Mouse (Mus musculus) limb, embryonic 11.5 days (tissue): Measurements from ENCODE around the gene Snx19. TPM values are rescaled to one million over a fixed set of nuclear protein-coding genes. Genes with fewer than 3 reads are reported as not detected.
A peak's percentile ranks its signal among the peaks of the same experiment; 100 is the strongest.

Source experiments
- ATAC-seq: fragments of 200-750 bp; cut with Nextera tagmentation; 2 replicates; pipeline ENCODE4 v1.8.0; 2017; ENCODE audit warnings: low read depth; ENCODE audit not compliant: insufficient number of reproducible peaks, low FRiP score, low TSS enrichment
- DNase-seq: peaks from one replicate; pipeline ENCODE4 v3.0.0-alpha.2; 2015; ENCODE audit warnings: low spot score
- H3K27ac ChIP-seq: fragments of 300-500 bp; sonication (generic); replicated peaks from 2 replicates; pipeline ENCODE4 v1.5.1; 2014; ENCODE audit warnings: low read depth, mild to moderate bottlenecking, low read length
- H3K27me3 ChIP-seq: fragments of 300-500 bp; sonication (generic); 2 replicates; pipeline ENCODE4 v1.6.1; 2014; ENCODE audit warnings: mild to moderate bottlenecking, low read length, mixed read lengths; ENCODE audit not compliant: control insufficient read depth, insufficient read depth
- H3K36me3 ChIP-seq: fragments of 300-500 bp; sonication (generic); 2 replicates; pipeline ENCODE4 v1.6.1; 2014; ENCODE audit warnings: mild to moderate bottlenecking, low read length, moderate library complexity, mixed read lengths; ENCODE audit not compliant: control insufficient read depth, insufficient read depth
- H3K4me1 ChIP-seq: fragments of 300-500 bp; sonication (generic); 2 replicates; pipeline ENCODE4 v1.6.1; 2014; ENCODE audit warnings: low read length, mixed read lengths; ENCODE audit not compliant: control insufficient read depth, insufficient read depth
- H3K4me2 ChIP-seq: fragments of 300-500 bp; sonication (generic); 2 replicates; pipeline ENCODE4 v1.6.1; 2014; ENCODE audit warnings: low read depth, mild to moderate bottlenecking, moderate library complexity; ENCODE audit not compliant: severe bottlenecking
- H3K4me3 ChIP-seq: fragments of 300-500 bp; sonication (generic); 2 replicates; pipeline ENCODE4 v1.5.1; 2014; ENCODE audit warnings: low read depth, low read length
- H3K9ac ChIP-seq: fragments of 300-500 bp; sonication (generic); 2 replicates; pipeline ENCODE4 v1.6.1; 2014; ENCODE audit warnings: mild to moderate bottlenecking, low read length
- H3K9me3 ChIP-seq: fragments of 300-500 bp; sonication (generic); 2 replicates; pipeline ENCODE4 v1.6.1; 2016; ENCODE audit warnings: low read length; ENCODE audit not compliant: control insufficient read depth
- WGBS: fragments of 180-500 bp; shearing (Covaris S2); extraction: QIAGEN DNeasy Blood & Tissue Kit; methylation state at CpG from one replicate; pipeline ENCODE4 v1.1.7; 2014; 5-methylcytosine and 5-hydroxymethylcytosine counted together
- polyA plus RNA-seq: library from polyadenylated mRNA; unstranded; fragments of >200 nt; fragmentation: Nextera tagmentation; extraction: Ambion mirVana; gene quantifications from 2 replicates; pipeline ENCODE4 v1.2.1, GENCODE M21; 2014

Gene Snx19
- polyA plus RNA-seq, 1 experiment from 2014 or later = 21.9 TPM

DNA sequence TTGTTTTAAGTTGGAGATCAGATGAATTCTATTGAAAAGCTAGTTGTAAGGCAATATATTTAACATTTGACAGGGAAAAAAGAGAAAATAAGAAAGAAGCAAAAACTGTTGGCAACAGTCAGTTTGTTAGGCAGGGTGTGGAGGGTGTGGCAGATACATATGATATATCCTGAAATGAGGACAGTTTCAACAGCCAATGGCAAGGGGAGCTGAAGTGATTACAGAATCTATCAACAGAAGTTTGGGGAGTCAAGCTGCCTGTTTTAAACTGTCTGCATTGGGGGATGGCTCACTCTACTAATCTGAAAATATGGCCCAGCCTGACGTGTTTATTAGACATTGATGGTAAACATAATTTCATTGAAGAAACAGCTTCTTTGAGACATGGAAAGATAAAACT, 61.5 kb downstream of the Snx19 start:
- DNase-seq = no peak
- H3K4me2 ChIP-seq = no peak overlapping the region
- no peak overlapping the region for H3K4me3 ChIP-seq
- no peak overlapping the region for H3K9ac ChIP-seq
- H3K27me3 ChIP-seq = no peaks in the 10 kb centered on the region
- H3K36me3 ChIP-seq = no peaks in the 10 kb centered on the region
- ATAC-seq = no peak
- H3K9me3 ChIP-seq = no peaks in the 10 kb centered on the region
- no peak overlapping the region for H3K27ac ChIP-seq
- 84% methylated on average over 1 of the region's 1 CpGs for WGBS
- H3K4me1 ChIP-seq = no peaks in the 10 kb centered on the region

DNA sequence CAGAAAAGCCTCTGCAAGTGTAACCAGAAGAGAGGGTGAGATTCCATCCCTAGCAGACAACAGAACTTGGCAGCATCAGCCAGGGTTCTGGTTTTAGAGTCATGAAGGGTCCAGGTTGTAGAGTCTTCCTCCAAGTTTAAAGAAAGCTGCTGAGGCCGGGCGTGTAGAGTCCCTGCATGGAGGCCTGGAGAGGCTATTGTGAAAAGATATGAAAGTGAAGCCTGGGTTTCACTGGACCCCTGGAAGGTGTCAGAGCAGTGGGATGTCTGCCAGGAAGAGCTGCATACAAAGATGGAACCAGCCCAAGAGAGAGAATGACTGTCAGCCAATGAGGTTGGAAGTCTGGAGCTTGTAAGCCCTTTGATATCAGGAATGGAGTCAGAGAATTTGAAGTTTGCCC, 67.5 kb downstream of the Snx19 start:
- H3K4me2 ChIP-seq = no peak overlapping the region
- H3K9ac ChIP-seq = no peak overlapping the region
- H3K9me3 ChIP-seq = no peaks in the 10 kb centered on the region
- DNase-seq (no peak), ATAC-seq (no peak)
- no peaks in the 10 kb centered on the region for H3K36me3 ChIP-seq
- no peaks in the 10 kb centered on the region for H3K27me3 ChIP-seq
- H3K4me1 ChIP-seq = no peaks in the 10 kb centered on the region
- 85% methylated on average over 2 of the region's 2 CpGs for WGBS
- H3K27ac ChIP-seq = no peak overlapping the region
- no peak overlapping the region for H3K4me3 ChIP-seq

DNA sequence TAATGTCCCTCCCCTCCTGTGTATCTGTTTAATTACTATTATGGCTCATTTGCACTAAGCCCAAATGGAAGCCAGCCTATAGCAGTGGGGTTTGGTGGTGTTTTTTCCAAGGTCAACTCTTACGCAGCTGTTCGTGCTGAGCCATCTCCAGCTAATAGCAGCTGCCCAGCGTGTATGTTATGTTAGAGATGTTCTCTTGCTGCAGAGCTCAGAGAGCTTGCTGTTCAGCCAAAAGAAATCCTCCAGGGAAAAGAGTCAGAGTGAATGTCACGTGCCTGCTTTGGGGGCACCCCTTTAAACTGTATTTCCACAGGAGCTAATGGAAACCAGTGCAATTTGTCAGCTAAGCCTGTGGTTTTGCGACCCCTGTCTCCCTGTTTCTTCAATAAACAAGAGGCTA, 82.1 kb downstream of the Snx19 start:
- no peaks in the 10 kb centered on the region for H3K4me1 ChIP-seq
- WGBS = 78% methylated on average over 5 of the region's 5 CpGs
- no peak overlapping the region for H3K4me3 ChIP-seq
- no peak for ATAC-seq
- no peak overlapping the region for H3K9ac ChIP-seq
- no peak overlapping the region for H3K4me2 ChIP-seq
- no peaks in the 10 kb centered on the region for H3K36me3 ChIP-seq
- H3K9me3 ChIP-seq = no peaks in the 10 kb centered on the region
- no peak for DNase-seq
- H3K27me3 ChIP-seq = no peaks in the 10 kb centered on the region
- H3K27ac ChIP-seq = no peak overlapping the region

GRCm38 (mm10) chr9:30515953-30516352, 89.0 kb downstream of the Snx19 start:
- Histone ChIP-seq H3K9ac (no peak overlapping the region), H3K4me2 (no peak overlapping the region), H3K4me3 (no peak overlapping the region), H3K4me1 (peaks cover 12% of the 10 kb centered on the region), H3K27me3 (no peaks in the 10 kb centered on the region), H3K27ac (peak overlapping the region; percentile 22; the same call in 1 of the 2 replicates), H3K9me3 (no peaks in the 10 kb centered on the region), H3K36me3 (no peaks in the 10 kb centered on the region)
- ATAC-seq = no peak
- DNase-seq = peak; percentile 71
